Mouse (Mus musculus) E14TG2a.4 (cell line): ENCODE measurements around the gene Shq1.

ENCODE experiments used
- CTCF ChIP-seq: conservative IDR thresholded peaks from 2 replicates; pipeline ENCODE4 v1.5.1; 2014; ENCODE audit warnings: low read length
- NANOG ChIP-seq: IDR thresholded peaks from 2 replicates; pipeline ENCODE4 v1.6.1; 2014; ENCODE audit warnings: borderline replicate concordance, low read length, mixed read lengths
- POU5F1 ChIP-seq: IDR thresholded peaks from 2 replicates; pipeline ENCODE4 v1.6.1; 2014; ENCODE audit warnings: low read length, borderline replicate concordance

GRCm38 (mm10) chr6:100652535-100652934 is 18.4 kb downstream of the Shq1 start:
- TF ChIP-seq CTCF = no peak
- TF ChIP-seq POU5F1 = no peak
- no peak; the same call in 1 of the 2 replicates for TF ChIP-seq NANOG
